Mouse (Mus musculus) thymus, postnatal 0 days (tissue): ENCODE measurements around the gene Tjap1. TPM values are rescaled to one million over a fixed set of nuclear protein-coding genes. Genes with fewer than 3 reads are reported as not detected.

ENCODE experiments used
- DNase-seq: peaks from one replicate; pipeline ENCODE4 v3.0.0-alpha.2; 2015; ENCODE audit warnings: low spot score
- polyA plus RNA-seq: library from polyadenylated mRNA; unstranded; fragments of >200 nt; fragmentation: Nextera tagmentation; extraction: Ambion mirVana; gene quantifications from 2 replicates; pipeline ENCODE4 v1.2.1, GENCODE M21; 2015

The Tjap1 gene
- polyA plus RNA-seq, 1 experiment from 2014 or later: 26.8 TPM

GRCm38 (mm10) chr17:46283911-46284310, 1.1 kb upstream of the Tjap1 start:
- peak; percentile 41 for DNase-seq

- DNase-seq: no peak
Observed at GRCm38 (mm10) chr17:46283140-46283539, 314 bp upstream of the Tjap1 start.

GRCm38 (mm10) chr17:46278011-46278765, 4.6 kb downstream of the Tjap1 start:
- DNase-seq: no peak

GRCm38 (mm10) chr17:46277586-46277985, 5.2 kb downstream of the Tjap1 start:
- DNase-seq: no peak

GRCm38 (mm10) chr17:46275506-46275905, 7.3 kb downstream of the Tjap1 start:
- DNase-seq: no peak

GRCm38 (mm10) chr17:46275034-46275433, 7.8 kb downstream of the Tjap1 start:
- DNase-seq: no peak

GRCm38 (mm10) chr17:46274465-46274864, 8.4 kb downstream of the Tjap1 start:
- DNase-seq: no peak

GRCm38 (mm10) chr17:46273803-46274236, 9.0 kb downstream of the Tjap1 start:
- no peak for DNase-seq

- DNase-seq: no peak
Observed at GRCm38 (mm10) chr17:46272675-46273074, 10.2 kb downstream of the Tjap1 start.

- DNase-seq: no peak
Observed at GRCm38 (mm10) chr17:46272058-46272457, 10.8 kb downstream of the Tjap1 start.

- no peak for DNase-seq
Observed at GRCm38 (mm10) chr17:46269771-46270534, 12.9 kb downstream of the Tjap1 start.

GRCm38 (mm10) chr17:46268026-46268720, 14.7 kb downstream of the Tjap1 start:
- no peak for DNase-seq

- DNase-seq: no peak
Observed at GRCm38 (mm10) chr17:46267511-46267910, 15.3 kb downstream of the Tjap1 start.

- DNase-seq: no peak
Observed at GRCm38 (mm10) chr17:46266986-46267385, 15.8 kb downstream of the Tjap1 start.

- peak; percentile 77 for DNase-seq
Observed at GRCm38 (mm10) chr17:46265918-46266618, 16.8 kb downstream of the Tjap1 start.

GRCm38 (mm10) chr17:46265502-46265901, 17.3 kb downstream of the Tjap1 start:
- no peak for DNase-seq

- no peak for DNase-seq
Observed at GRCm38 (mm10) chr17:46262201-46262694, 20.6 kb downstream of the Tjap1 start.

GRCm38 (mm10) chr17:46259675-46260074, 23.2 kb downstream of the Tjap1 start:
- DNase-seq: no peak

- no peak for DNase-seq
Observed at GRCm38 (mm10) chr17:46258279-46259053, 24.4 kb downstream of the Tjap1 start.

GRCm38 (mm10) chr17:46255147-46255546, 27.7 kb downstream of the Tjap1 start:
- DNase-seq: no peak
